Mouse (Mus musculus) thymus, adult 2 months (tissue): ENCODE measurements around the gene Dcakd. TPM values are rescaled to one million over a fixed set of nuclear protein-coding genes. Genes with fewer than 3 reads are reported as not detected.
"Not testable (repeated sequence)": the region's sequence is repeated elsewhere in the genome, so short reads cannot be mapped to it uniquely, and the experiment has no call there.

Experiments used
- DNase-seq: peaks from one replicate; pipeline ENCODE4 v3.0.0; 2021
- H3K27ac ChIP-seq: fragments of 200-500 bp; 2 replicates; pipeline ENCODE4 v1.5.1; 2012; ENCODE audit warnings: low read length, control low read depth; ENCODE audit not compliant: control insufficient read depth, insufficient read depth
- H3K27me3 ChIP-seq: fragments of 200-500 bp; 2 replicates; pipeline ENCODE4 v1.6.1; 2012; ENCODE audit warnings: mild to moderate bottlenecking, low read length, moderate library complexity, mixed read lengths; ENCODE audit not compliant: control insufficient read depth, insufficient read depth
- H3K36me3 ChIP-seq: fragments of 200-500 bp; 2 replicates; pipeline ENCODE4 v1.6.1; 2012; ENCODE audit warnings: mild to moderate bottlenecking, low read length, moderate library complexity; ENCODE audit not compliant: control insufficient read depth, insufficient read depth
- H3K4me1 ChIP-seq: fragments of 200-500 bp; replicated peaks from 2 replicates; pipeline ENCODE4 v1.6.1; 2012; ENCODE audit warnings: low read length; ENCODE audit not compliant: control insufficient read depth, insufficient read depth
- H3K4me3 ChIP-seq: fragments of 200-500 bp; 2 replicates; pipeline ENCODE4 v1.5.1; 2012; ENCODE audit warnings: mild to moderate bottlenecking, low read length, control low read depth, moderate library complexity; ENCODE audit not compliant: control insufficient read depth, insufficient read depth
- CTCF ChIP-seq: fragments of 200-500 bp; IDR thresholded peaks from 2 replicates; pipeline ENCODE4 v1.5.1; 2012; ENCODE audit warnings: mild to moderate bottlenecking, control low read depth, low read length, moderate library complexity, borderline replicate concordance; ENCODE audit not compliant: control insufficient read depth, poor library complexity, insufficient read depth; ENCODE audit errors: extremely low read depth
- POLR2A ChIP-seq: fragments of 200-500 bp; IDR thresholded peaks from 2 replicates; pipeline ENCODE4 v1.6.1; 2012; ENCODE audit warnings: mild to moderate bottlenecking, low read length, control low read depth, moderate library complexity; ENCODE audit not compliant: control insufficient read depth, poor library complexity, insufficient read depth; ENCODE audit errors: extremely low read depth
- whole genome bisulfite sequencing: fragments of 180-500 bp; shearing (Covaris S2); methylation state at CpG from one replicate; pipeline ENCODE4 v1.1.7; 2018; 5-methylcytosine and 5-hydroxymethylcytosine counted together
- polyA plus RNA-seq: library from polyadenylated mRNA; depleted of rRNA; stranded (reverse); fragments of >200 nt; gene quantifications from 2 replicates; pipeline ENCODE4 v1.2.3, GENCODE M21; 2012

The Dcakd gene
- polyA plus RNA-seq, 1 experiment, result 77.5 TPM

DNA sequence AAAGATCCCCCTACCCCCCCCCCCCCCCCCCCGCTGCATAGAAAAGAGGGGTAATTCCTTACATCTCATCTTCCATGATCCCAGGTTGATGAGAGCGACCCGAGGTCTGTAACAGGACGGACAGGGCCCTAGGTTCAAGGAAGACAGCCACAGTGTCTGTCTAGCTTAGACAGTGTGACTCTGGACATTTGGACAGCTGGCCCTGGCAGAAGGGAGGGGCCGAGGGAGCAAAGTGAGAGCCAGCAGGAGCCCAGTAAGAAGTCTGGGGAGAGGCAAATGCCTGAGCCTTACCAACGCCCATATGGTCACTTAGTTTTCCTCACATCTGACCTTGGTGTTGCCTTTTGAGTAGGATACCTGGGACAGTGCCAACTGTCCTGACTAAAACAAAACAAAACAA, 43.0 kb downstream of the Dcakd start:
- Histone ChIP-seq H3K27ac (no peak overlapping the region), H3K4me1 (peaks cover 11% of the 10 kb centered on the region), H3K36me3 (no peaks in the 10 kb centered on the region), H3K4me3 (no peak overlapping the region), H3K27me3 (peaks cover 3% of the 10 kb centered on the region; the same call in 1 of the 2 replicates)
- 81% methylated on average over 6 of the region's 6 CpGs for WGBS
- TF ChIP-seq CTCF (no peak), POLR2A (no peak)
- DNase-seq, result no peak

DNA sequence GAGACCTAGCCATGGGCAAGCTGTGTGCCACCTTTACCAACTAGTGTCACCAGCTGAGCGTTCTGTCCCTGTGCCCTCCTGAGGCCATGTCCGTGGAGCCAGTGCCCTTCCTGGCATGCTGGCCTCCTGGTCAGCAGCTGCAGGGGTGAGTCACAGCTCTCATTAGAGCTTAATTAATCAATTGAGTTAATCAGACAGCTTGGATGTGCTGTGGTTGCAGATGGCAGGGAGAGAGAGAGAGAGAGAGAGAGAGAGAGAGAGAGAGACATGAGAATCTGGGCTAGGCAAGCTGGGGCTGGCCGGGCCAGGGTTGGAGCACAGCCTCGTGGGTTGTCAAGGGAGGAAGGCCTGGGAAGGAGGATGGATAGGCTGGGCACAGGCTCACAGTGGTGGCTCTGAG, 43.5 kb downstream of the Dcakd start:
- Histone ChIP-seq H3K4me1 (peaks cover 6% of the 10 kb centered on the region), H3K27ac (no peak overlapping the region), H3K27me3 (no peaks in the 10 kb centered on the region), H3K4me3 (no peak overlapping the region), H3K36me3 (no peaks in the 10 kb centered on the region)
- no peak for DNase-seq
- TF ChIP-seq POLR2A, result no peak
- no peak for TF ChIP-seq CTCF
- 79% methylated on average over 4 of the region's 4 CpGs for WGBS

DNA sequence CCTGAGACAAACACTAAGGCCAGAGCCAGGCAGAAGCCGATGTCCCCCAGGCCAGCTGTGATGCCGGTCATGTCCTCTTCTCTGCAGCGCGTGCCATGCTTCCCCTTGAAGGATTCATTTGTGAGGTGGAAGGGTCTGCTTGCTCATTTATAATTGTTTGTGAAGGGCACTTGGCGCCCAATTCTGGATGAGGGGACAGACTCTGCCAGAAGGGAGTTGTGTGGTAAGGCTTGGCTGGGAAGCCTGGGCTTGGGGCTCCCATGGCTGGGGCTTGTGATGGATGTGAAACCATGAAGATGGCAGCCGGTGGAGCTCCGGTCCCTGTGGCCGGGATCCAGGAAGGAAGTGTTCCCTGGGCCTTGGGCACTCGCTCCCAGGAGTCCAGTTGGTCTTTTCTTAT, 44.0 kb downstream of the Dcakd start:
- Histone ChIP-seq H3K4me1 (peaks cover 6% of the 10 kb centered on the region), H3K4me3 (no peak overlapping the region), H3K27ac (no peak overlapping the region), H3K36me3 (no peaks in the 10 kb centered on the region), H3K27me3 (no peaks in the 10 kb centered on the region)
- no peak for DNase-seq
- 96% methylated on average over 9 of the region's 9 CpGs for WGBS
- TF ChIP-seq CTCF (no peak), POLR2A (no peak)

DNA sequence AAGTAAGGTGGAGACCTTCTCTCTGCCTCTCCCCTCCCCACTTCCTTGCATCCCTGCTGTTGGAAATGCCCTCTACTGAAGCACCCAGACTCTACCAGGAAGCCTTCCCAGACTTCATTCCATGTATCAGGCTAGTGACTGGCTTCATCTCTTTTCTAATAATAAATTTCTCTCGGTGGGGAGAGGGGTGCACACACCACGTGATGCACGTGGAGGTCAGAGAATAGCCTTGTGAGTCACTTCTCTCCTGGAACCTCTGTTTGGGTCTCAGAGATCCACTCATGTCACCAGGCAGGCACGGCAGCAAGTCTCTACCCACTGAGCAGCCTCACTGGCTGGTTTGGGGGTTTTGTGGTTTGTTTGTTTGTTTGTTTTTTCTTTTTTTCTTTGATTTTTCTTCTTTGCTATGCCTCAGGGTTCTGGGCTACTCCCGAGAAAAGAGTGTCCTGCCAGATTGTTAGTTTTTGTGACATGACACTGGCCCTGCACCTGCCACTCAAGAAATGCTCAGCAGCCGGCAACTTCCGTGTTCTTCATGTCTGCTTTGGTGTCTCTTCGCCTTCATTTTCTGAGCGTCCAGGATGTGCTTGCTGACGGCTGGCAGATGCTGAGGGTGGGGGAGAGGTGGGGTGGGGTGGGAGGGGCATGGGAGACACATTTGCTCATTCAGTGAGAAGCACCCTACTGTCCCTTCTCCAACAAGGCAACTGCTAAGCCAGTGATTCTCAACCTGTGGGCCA, 46.8 kb downstream of the Dcakd start:
- TF ChIP-seq POLR2A, result no peak
- no peak for TF ChIP-seq CTCF
- no peaks in the 10 kb centered on the region for H3K27me3 ChIP-seq
- WGBS, result 36% methylated on average over 10 of the region's 10 CpGs
- DNase-seq, result no peak
- no peaks in the 10 kb centered on the region for H3K36me3 ChIP-seq
- no peak overlapping the region for H3K4me3 ChIP-seq
- H3K27ac ChIP-seq, result no peak overlapping the region
- H3K4me1 ChIP-seq, result peaks cover 6% of the 10 kb centered on the region

DNA sequence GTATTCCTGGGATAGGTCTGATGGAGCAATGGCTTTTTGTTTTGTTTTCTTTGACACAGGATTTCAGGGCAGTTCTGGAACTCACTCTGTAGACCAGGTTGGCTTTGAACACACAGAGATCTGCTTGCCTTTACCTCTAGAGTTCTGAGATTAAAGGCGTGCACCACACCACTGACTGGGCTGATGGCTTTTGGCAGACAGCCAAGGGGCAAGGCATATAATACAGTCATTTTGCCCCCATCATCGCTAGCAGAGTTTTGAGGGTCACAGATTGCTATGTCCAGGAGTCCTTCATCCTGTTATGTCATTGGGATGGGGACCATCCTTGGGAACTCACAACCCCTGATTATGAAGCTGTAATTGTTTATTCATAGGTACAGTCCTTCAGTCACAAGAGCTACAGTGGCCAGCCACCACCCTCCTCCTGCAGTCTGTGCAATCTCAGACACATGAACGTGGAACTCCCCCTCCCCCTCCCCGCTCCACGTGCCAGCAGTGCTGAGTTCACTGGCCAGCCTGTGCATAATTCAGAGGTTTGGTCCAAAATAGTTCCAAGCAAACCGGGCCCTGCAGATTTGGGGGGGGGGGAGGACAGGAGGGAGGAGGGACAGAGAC, 50.0 kb downstream of the Dcakd start:
- 53% methylated on average over 6 of the region's 6 CpGs for WGBS
- Histone ChIP-seq H3K4me3 (no peak overlapping the region), H3K4me1 (peaks cover 6% of the 10 kb centered on the region), H3K27ac (no peak overlapping the region), H3K27me3 (no peaks in the 10 kb centered on the region), H3K36me3 (no peaks in the 10 kb centered on the region)
- TF ChIP-seq CTCF (no peak), POLR2A (no peak)
- DNase-seq, result no peak

DNA sequence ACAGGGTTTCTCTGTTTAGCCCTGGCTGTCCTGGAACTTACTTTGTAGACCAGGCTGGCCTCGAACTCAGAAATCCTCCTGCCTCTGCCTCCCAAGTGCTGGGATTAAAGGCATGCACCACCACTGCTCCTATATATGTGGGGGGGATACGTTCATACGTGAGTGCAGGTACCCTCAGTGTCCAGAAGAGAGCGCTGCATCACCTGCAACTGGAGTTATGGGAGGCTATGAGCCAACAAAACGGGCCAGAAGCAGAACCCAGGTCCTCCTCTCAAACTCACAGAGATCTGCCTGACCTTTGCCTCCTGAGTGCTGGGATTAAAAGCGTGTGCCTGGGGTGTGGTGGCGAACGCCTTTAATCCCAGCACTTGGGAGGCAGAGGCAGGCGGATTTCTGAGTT, 52.2 kb downstream of the Dcakd start:
- not testable (repeated sequence) for H3K4me3 ChIP-seq, H3K27ac ChIP-seq, H3K4me1 ChIP-seq, H3K36me3 ChIP-seq, H3K27me3 ChIP-seq, DNase-seq
- WGBS, result 87% methylated on average over 9 of the region's 9 CpGs

DNA sequence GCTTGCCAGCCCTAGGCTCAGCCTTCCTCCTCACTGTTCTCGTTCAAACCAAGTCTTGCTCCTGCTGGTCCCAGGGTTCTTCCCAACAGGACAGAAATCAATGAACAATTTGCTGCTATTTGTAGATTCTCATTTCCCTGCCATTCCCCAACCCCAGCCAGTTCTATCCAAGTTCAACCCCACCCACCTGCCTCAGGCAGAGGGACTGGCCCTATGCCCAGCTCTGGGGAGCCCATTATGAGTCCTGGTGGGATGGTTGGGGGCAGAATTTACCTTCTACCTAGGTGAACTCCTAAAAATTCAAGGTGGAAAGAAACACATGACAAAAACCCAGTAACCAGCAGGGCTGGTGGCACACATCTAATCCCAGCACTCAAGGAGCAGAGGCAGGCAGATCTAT, 55.8 kb downstream of the Dcakd start:
- no peak overlapping the region for H3K4me3 ChIP-seq
- DNase-seq, result no peak
- H3K27me3 ChIP-seq, result no peaks in the 10 kb centered on the region
- H3K4me1 ChIP-seq, result no peaks in the 10 kb centered on the region
- H3K27ac ChIP-seq, result no peak overlapping the region
- no peak for TF ChIP-seq CTCF
- TF ChIP-seq POLR2A, result no peak
- WGBS, result 62% methylated on average over 1 of the region's 1 CpGs
- no peaks in the 10 kb centered on the region for H3K36me3 ChIP-seq
